Mouse (Mus musculus): ENCODE measurements around the gene Omp. TPM values are rescaled to one million over a fixed set of nuclear protein-coding genes. Genes with fewer than 3 reads are reported as not detected.

Omp gene
- polyA plus RNA-seq, 1 experiment from 2014 or later, result 0.70 TPM

Other genes with a start within 250 kb of the Omp start
- not detected in 2 replicates for gene Gdpd4, start 225.5 kb downstream of the Omp start, polyA plus RNA-seq (2014; fragmentation: Nextera tagmentation; extraction: Ambion mirVana)
- 20.1 and 20.7 TPM in 2 replicates for gene Myo7a, start 26.0 kb downstream of the Omp start, polyA plus RNA-seq (2014; fragmentation: Nextera tagmentation; extraction: Ambion mirVana)
- gene Capn5, start 32.8 kb upstream of the Omp start, polyA plus RNA-seq (2014; fragmentation: Nextera tagmentation; extraction: Ambion mirVana), result 20.0 and 20.1 TPM in 2 replicates
- 0.09 TPM in 1 of 2 replicates, not detected in the other for gene B3gnt6, start 54.0 kb upstream of the Omp start, polyA plus RNA-seq (2014; fragmentation: Nextera tagmentation; extraction: Ambion mirVana)
- 35.2 and 35.8 TPM in 2 replicates for gene Acer3, start 175.7 kb upstream of the Omp start, polyA plus RNA-seq (2014; fragmentation: Nextera tagmentation; extraction: Ambion mirVana)
- gene Tsku, start 215.8 kb upstream of the Omp start, polyA plus RNA-seq (2014; fragmentation: Nextera tagmentation; extraction: Ambion mirVana), result 4.3 and 4.8 TPM in 2 replicates